Mouse (Mus musculus) liver, adult 2 months (tissue): Measurements from ENCODE around the gene Ephb4. TPM values are rescaled to one million over a fixed set of nuclear protein-coding genes. Genes with fewer than 3 reads are reported as not detected.

Experiments used
- DNase-seq: peaks from one replicate; pipeline ENCODE4 v3.0.0-alpha.2; 2011; ENCODE audit warnings: low read depth, low spot score; ENCODE audit errors: extremely low read depth
- H3K27ac ChIP-seq: fragments of 200-500 bp; replicated peaks from 2 replicates; pipeline ENCODE4 v1.5.1; 2012; ENCODE audit warnings: low read depth, mild to moderate bottlenecking, control low read depth, inconsistent platforms, low read length; ENCODE audit not compliant: insufficient read depth
- H3K27me3 ChIP-seq: fragments of 200-500 bp; 2 replicates; pipeline ENCODE4 v1.6.1; 2012; ENCODE audit warnings: mild to moderate bottlenecking, moderate library complexity, low read length, inconsistent platforms; ENCODE audit not compliant: control insufficient read depth, insufficient read depth
- H3K36me3 ChIP-seq: fragments of 200-500 bp; 2 replicates; pipeline ENCODE4 v1.6.1; 2012; ENCODE audit warnings: low read length, inconsistent platforms; ENCODE audit not compliant: control insufficient read depth, insufficient read depth
- H3K4me1 ChIP-seq: fragments of 200-500 bp; 2 replicates; pipeline ENCODE4 v1.6.1; 2011; ENCODE audit warnings: low read length; ENCODE audit not compliant: control insufficient read depth, insufficient read depth
- H3K4me3 ChIP-seq: fragments of 200-500 bp; 2 replicates; pipeline ENCODE4 v1.5.1; 2011; ENCODE audit warnings: low read depth, mild to moderate bottlenecking, control low read depth, low read length, moderate library complexity; ENCODE audit not compliant: insufficient read depth
- H3K79me2 ChIP-seq: fragments of 200-500 bp; 2 replicates; pipeline ENCODE4 v1.6.1; 2012; ENCODE audit warnings: inconsistent platforms, mild to moderate bottlenecking, low read length, moderate library complexity; ENCODE audit not compliant: control insufficient read depth, insufficient read depth
- H3K9ac ChIP-seq: fragments of 200-500 bp; 2 replicates; pipeline ENCODE4 v1.6.1; 2012; ENCODE audit warnings: low read depth, mild to moderate bottlenecking, control low read depth, inconsistent platforms, low read length
- CTCF ChIP-seq: fragments of 200-500 bp; IDR thresholded peaks from 2 replicates; pipeline ENCODE4 v1.5.1; 2011; ENCODE audit warnings: low read depth, low read length, control low read depth
- POLR2A ChIP-seq: fragments of 200-500 bp; IDR thresholded peaks from 2 replicates; pipeline ENCODE4 v1.6.1; 2011; ENCODE audit warnings: low read length, control low read depth; ENCODE audit not compliant: insufficient read depth; ENCODE audit errors: extremely low read depth
- WGBS: fragments of 180-500 bp; shearing (Covaris S2); methylation state at CpG from one replicate; pipeline ENCODE4 v1.1.7; 2018; 5-methylcytosine and 5-hydroxymethylcytosine counted together
- polyA plus RNA-seq: library from polyadenylated mRNA; depleted of rRNA; stranded (reverse); fragments of >200 nt; gene quantifications from 2 replicates; pipeline ENCODE4 v1.2.3, GENCODE M21; 2012; rRNA removed
- total RNA-seq: library from RNA; depleted of rRNA; stranded (reverse); fragments of >200 nt; gene quantifications from 2 replicates; pipeline ENCODE4 v1.2.3, GENCODE M21; 2014; rRNA removed

Gene Ephb4
- total RNA-seq, result 10.8 and 15.5 TPM in 2 replicates
- 14.0 and 14.1 TPM in 2 replicates for polyA plus RNA-seq

DNA sequence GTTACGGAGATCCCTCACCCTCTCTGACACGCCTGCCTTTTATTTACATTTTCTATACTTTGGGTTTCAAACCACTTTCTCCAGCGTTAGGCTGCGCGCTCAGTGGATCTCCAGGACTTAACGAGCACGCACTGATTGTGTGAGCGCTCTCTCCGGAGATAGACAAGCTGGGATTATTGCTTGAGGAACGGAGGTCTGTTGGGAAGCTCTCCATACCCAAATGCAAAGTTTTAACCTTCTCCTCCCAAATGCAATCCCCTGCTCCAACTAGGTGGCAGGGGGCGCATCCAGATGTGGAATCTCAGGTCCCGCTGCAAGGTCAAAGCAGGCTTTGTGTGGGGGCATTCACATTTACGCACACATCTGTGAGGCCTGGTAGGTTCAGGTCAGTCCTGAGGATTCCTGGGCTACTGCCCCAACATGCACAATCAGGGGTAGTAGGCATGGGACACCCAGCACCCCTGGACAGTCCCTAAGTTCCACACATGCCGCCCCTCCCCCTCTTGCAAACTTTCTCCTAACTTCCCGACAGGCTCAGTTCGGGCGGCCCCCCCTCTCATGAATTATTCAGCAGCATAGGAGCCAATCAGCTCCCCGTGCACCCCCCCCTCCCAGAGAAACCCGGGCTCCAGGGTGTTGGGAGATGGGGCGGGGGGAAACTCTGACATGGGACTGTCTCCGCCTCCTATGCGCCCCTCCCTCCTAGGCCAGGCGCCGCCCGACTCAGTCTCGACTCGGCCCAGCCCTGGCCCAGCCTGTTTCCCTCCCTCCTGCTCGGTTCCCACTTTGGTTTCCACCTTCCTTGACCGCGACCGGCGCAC, at the start of gene Ephb4:
Ephb4 (plus strand) TSS at position 726 of the 821 bp plus-strand sequence.
- Histone ChIP-seq H3K4me1 (peaks cover 11% of the 10 kb centered on the region), H3K27ac (peak within 1 kb of the TSS; percentile 81), H3K27me3 (no peaks in the 10 kb centered on the region), H3K36me3 (no peaks in the 10 kb centered on the region), H3K9ac (peak within 1 kb of the TSS; percentile 88), H3K79me2 (peaks cover 13% of the 10 kb centered on the region), H3K4me3 (peak within 1 kb of the TSS; percentile 76)
- TF ChIP-seq POLR2A, result peak; percentile 90
- TF ChIP-seq CTCF, result no peak
- under 1% methylated on average over 32 of the region's 32 CpGs for whole genome bisulfite sequencing
- DNase-seq, result peak; percentile 81

DNA sequence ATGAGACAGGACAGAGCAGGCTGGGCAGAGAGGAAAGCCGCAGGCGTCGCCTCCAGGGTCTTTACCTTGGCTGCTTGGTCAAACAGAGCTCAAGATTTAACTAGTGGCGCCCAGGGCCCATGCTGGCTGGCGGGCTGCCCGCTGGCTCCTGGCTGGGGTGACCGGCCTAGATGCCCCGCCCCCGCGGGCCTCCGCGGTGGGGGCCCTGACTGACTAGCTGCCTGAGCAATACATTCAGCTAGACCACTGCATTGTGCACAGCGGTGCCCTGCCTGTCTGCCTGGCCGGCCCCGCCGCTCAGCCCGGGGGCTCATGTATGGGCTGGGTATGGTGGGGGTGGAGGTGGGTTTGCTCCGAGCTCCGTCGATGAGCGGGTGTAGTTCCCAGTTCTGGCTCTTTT, 48.7 kb upstream of the Ephb4 start:
- no peak overlapping the region for H3K27ac ChIP-seq
- H3K4me1 ChIP-seq, result peaks cover 3% of the 10 kb centered on the region
- 76% methylated on average over 21 of the region's 21 CpGs for WGBS
- H3K27me3 ChIP-seq, result no peaks in the 10 kb centered on the region
- no peak for DNase-seq
- no peak for TF ChIP-seq CTCF
- no peak for TF ChIP-seq POLR2A
- no peak overlapping the region for H3K9ac ChIP-seq
- peaks cover 12% of the 10 kb centered on the region; the same call in 1 of the 2 replicates for H3K79me2 ChIP-seq
- peaks cover 34% of the 10 kb centered on the region for H3K36me3 ChIP-seq
- H3K4me3 ChIP-seq, result no peak overlapping the region

DNA sequence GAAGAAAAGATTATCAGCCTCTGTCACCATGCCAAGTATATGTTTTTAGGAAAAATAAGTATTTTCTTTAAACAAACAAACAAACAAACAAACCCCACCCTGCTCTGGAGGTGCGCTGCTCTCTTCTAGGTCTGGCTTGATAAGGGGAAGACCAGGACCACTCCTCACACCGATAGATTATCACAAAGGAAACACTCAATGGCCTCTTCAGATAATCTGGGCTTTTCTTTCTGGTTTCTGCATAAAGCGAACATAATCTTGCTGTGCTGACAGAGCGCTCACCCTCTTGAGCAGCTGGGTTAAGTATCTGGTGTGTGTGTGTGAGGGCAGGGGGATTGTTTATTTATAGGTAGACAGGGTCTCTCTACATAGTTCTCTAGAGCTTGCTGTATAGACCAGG, 46.3 kb upstream of the Ephb4 start:
- TF ChIP-seq CTCF (no peak), POLR2A (no peak)
- no peak for DNase-seq
- no peaks in the 10 kb centered on the region for H3K27me3 ChIP-seq
- H3K27ac ChIP-seq, result no peak overlapping the region
- H3K79me2 ChIP-seq, result peaks cover 18% of the 10 kb centered on the region; the same call in 1 of the 2 replicates
- H3K4me1 ChIP-seq, result peaks cover 6% of the 10 kb centered on the region
- H3K4me3 ChIP-seq, result no peak overlapping the region
- 83% methylated on average over 4 of the region's 4 CpGs for WGBS
- H3K9ac ChIP-seq, result no peak overlapping the region
- H3K36me3 ChIP-seq, result peaks cover 22% of the 10 kb centered on the region

DNA sequence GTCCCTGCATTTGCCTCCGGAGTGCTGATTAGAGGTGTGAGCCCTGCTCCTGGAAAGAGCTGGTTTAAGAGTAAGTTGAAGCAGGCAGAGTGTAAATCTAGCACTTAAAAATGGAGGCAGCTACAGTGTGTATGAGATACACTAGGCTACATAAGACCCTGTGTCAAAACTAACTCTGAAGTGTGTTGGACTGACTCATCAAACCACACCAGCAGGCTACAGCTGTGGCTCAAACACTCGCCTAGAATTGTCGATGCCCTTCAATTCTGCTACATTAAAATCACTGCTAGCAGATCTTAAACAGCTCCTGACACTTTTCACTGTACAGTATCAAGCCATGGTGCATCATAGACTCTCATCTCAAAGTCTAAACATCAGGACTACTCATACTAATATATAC, 45.7 kb upstream of the Ephb4 start:
- WGBS, result 79% methylated on average over 3 of the region's 3 CpGs
- Histone ChIP-seq H3K4me3 (no peak overlapping the region), H3K4me1 (peaks cover 6% of the 10 kb centered on the region), H3K27me3 (no peaks in the 10 kb centered on the region), H3K79me2 (peaks cover 18% of the 10 kb centered on the region; the same call in 1 of the 2 replicates), H3K36me3 (peaks cover 18% of the 10 kb centered on the region), H3K9ac (no peak overlapping the region), H3K27ac (no peak overlapping the region)
- no peak for DNase-seq
- TF ChIP-seq POLR2A (no peak), CTCF (no peak)

DNA sequence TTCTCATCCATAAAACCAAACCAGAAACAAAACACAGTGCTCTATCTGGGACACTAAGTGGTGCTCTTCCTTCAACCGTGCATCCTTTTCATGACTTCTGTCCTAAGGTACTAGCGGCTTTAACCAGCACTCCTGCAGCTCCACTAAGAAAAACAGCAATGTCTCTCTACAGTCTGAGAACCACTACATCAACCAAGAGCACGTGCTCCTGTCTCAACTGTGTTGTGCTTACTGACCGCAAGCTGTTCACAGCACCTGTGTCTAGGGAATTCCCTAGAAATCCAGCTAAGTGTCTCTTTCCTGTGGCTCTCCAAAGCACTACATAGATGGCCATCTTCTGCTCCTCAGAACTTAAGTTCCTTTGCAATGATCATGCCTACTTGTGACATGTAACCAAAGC, 45.1 kb upstream of the Ephb4 start:
- 83% methylated on average over 4 of the region's 4 CpGs for WGBS
- DNase-seq, result no peak
- no peak overlapping the region for H3K9ac ChIP-seq
- no peak for TF ChIP-seq CTCF
- no peak for TF ChIP-seq POLR2A
- H3K27ac ChIP-seq, result no peak overlapping the region
- H3K36me3 ChIP-seq, result peaks cover 14% of the 10 kb centered on the region
- no peaks in the 10 kb centered on the region for H3K27me3 ChIP-seq
- H3K79me2 ChIP-seq, result peaks cover 18% of the 10 kb centered on the region; the same call in 1 of the 2 replicates
- H3K4me1 ChIP-seq, result peaks cover 6% of the 10 kb centered on the region
- H3K4me3 ChIP-seq, result no peak overlapping the region

DNA sequence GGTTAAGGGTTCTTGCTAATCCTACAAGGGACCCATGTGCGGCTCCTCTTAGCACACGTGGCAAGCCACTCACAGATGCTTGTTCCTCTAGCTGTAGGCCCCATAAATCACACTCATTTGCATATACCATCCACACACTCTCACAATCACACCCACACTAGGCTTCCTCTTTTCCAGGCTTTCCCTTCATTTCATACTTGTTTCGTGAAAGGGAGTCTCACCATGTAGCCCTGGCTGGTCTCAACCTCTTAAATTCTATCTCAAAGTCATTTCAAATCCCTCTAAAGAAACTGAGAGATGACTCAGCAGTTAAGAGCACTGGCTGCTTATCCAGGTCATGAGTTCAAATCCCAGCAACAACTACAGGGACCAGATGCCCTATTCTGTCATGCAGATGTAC, 44.1 kb upstream of the Ephb4 start:
- H3K36me3 ChIP-seq, result peaks cover 6% of the 10 kb centered on the region; the same call in 1 of the 2 replicates
- no peak overlapping the region for H3K27ac ChIP-seq
- WGBS, result 85% methylated on average over 3 of the region's 3 CpGs
- DNase-seq, result no peak
- no peak overlapping the region for H3K4me3 ChIP-seq
- no peaks in the 10 kb centered on the region for H3K27me3 ChIP-seq
- peaks cover 6% of the 10 kb centered on the region for H3K4me1 ChIP-seq
- TF ChIP-seq CTCF (no peak), POLR2A (no peak)
- no peak overlapping the region for H3K9ac ChIP-seq
- H3K79me2 ChIP-seq, result peaks cover 15% of the 10 kb centered on the region; the same call in 1 of the 2 replicates
